In genomic region chr1:65186287-65187073, GRCm38 (mm10) we compare ENCODE assay signal across 8 mouse cellular contexts. TPM values are rescaled to one million over a fixed set of nuclear protein-coding genes. Genes with fewer than 3 reads are reported as not detected.
DNase-seq lines count a peak whose midpoint lies in the region; ATAC-seq lines count a peak whose summit lies in the region.

Idh1 (minus strand) TSS chr1:65186500.
Pikfyve (plus strand) TSS chr1:65186683.

- peaks cover 20% of the 10 kb centered on the region for H3K4me1 ChIP-seq in hindbrain, embryonic 14.5 days (replicated peaks; ENCODE audit: control insufficient read depth, insufficient read depth, low read length)

- no peaks in the 10 kb centered on the region for H3K9me3 ChIP-seq in hindbrain, embryonic 14.5 days (ENCODE audit: control insufficient read depth, low read length)

- DNase-seq in NIH3T3 (ENCODE audit: low read depth), result peak; percentile 100
- peak; percentile 98 for DNase-seq in cerebellum, postnatal 10 days
- peak; percentile 96 to 98 for DNase-seq in frontal cortex, postnatal 14 days (ENCODE audit: low spot score in 2 of 2)
- peak; percentile 98 for DNase-seq in hindbrain, embryonic 14.5 days (ENCODE audit: low spot score)
- peak; percentile 94 to 95 for DNase-seq in layer of hippocampus, postnatal 36 days
- peak; percentile 98 for DNase-seq in lung, postnatal 36 days
- DNase-seq in retina, postnatal 1 day, result peak; percentile 99
- DNase-seq in urinary bladder, adult 18-20 months (ENCODE audit: low spot score in 2 of 2), result peak; percentile 94

- WGBS in hindbrain, embryonic 14.5 days, result under 1% methylated on average over 69 of the region's 71 CpGs

- H3K4me3 ChIP-seq in hindbrain, embryonic 14.5 days (replicated peaks; ENCODE audit: low read length), result peak within 1 kb of the TSS; percentile 98

- peaks cover 6% of the 10 kb centered on the region; the same call in 1 of the 2 replicates for H3K36me3 ChIP-seq in hindbrain, embryonic 14.5 days (replicated peaks; ENCODE audit: control insufficient read depth, insufficient read depth)

- peak within 1 kb of the TSS; percentile 94 for H3K4me2 ChIP-seq in hindbrain, embryonic 14.5 days (replicated peaks)

- peak; percentile 100 for ATAC-seq in hindbrain, embryonic 14.5 days (ENCODE audit: low FRiP score)

- peak within 1 kb of the TSS; percentile 88 for H3K27ac ChIP-seq in hindbrain, embryonic 14.5 days

- peak within 1 kb of the TSS; percentile 83 for H3K9ac ChIP-seq in hindbrain, embryonic 14.5 days

- no peaks in the 10 kb centered on the region for H3K27me3 ChIP-seq in hindbrain, embryonic 14.5 days (ENCODE audit: control insufficient read depth, insufficient read depth, low read length)

RNA-seq across cellular contexts. Expression of gene Idh1, which starts in this region (rescaled TPM):
- 510 and 574 TPM in 2 replicates for polyA plus RNA-seq in hindbrain, embryonic 14.5 days (2014; fragmentation: Nextera tagmentation; extraction: Ambion mirVana)
- 10 to 100 TPM; 45.6 to 48.5 TPM for total RNA-seq in layer of hippocampus, postnatal 36 days (2021)

RNA-seq across cellular contexts. Expression of gene Pikfyve, which starts in this region (rescaled TPM):
- 17.3 and 20.7 TPM in 2 replicates for polyA plus RNA-seq in hindbrain, embryonic 14.5 days (2014; fragmentation: Nextera tagmentation; extraction: Ambion mirVana)
- total RNA-seq in layer of hippocampus, postnatal 36 days (2021), result 10 to 100 TPM; 41.9 to 44.0 TPM

Comparison
In these comparisons a context has a peak if more than half of its experiments do, and no peak if none do; other contexts are left out.
1. Peak in every context shown above with its lines: DNase-seq, ATAC-seq, H3K4me3 ChIP-seq and H3K27ac ChIP-seq.